Mouse (Mus musculus): Measurements from ENCODE around the gene Kcnh7.
"Not testable (repeated sequence)": the region's sequence is repeated elsewhere in the genome, so short reads cannot be mapped to it uniquely, and the experiment has no call there.

Gene Kcnh7

GRCm38 (mm10) chr2:62725946-62726345 lies 458.1 kb downstream of the Kcnh7 start:
- DNase-seq (ENCODE audit: low read depth in 2 of 2, low spot score in 2 of 2), result no peak

- DNase-seq (ENCODE audit: low read depth in 2 of 2, low spot score in 2 of 2), result no peak
These were observed 465.7 kb downstream of the Kcnh7 start for GRCm38 (mm10) chr2:62718411-62718810.

- DNase-seq (ENCODE audit: low read depth in 2 of 2, low spot score in 2 of 2), result no peak
These were observed 466.8 kb downstream of the Kcnh7 start for GRCm38 (mm10) chr2:62717270-62717669.

GRCm38 (mm10) chr2:62715260-62715659 lies 468.8 kb downstream of the Kcnh7 start:
- DNase-seq (ENCODE audit: low read depth in 2 of 2, low spot score in 2 of 2), result no peak

- DNase-seq (ENCODE audit: low read depth in 2 of 2, low spot score in 2 of 2), result not testable (repeated sequence)
These were observed 469.7 kb downstream of the Kcnh7 start for GRCm38 (mm10) chr2:62714362-62714761.

- DNase-seq (ENCODE audit: low read depth in 2 of 2, low spot score in 2 of 2), result no peak
These were observed 474.5 kb downstream of the Kcnh7 start for GRCm38 (mm10) chr2:62709633-62710032.

- DNase-seq (ENCODE audit: low read depth in 2 of 2, low spot score in 2 of 2), result no peak
These were observed 477.8 kb downstream of the Kcnh7 start for GRCm38 (mm10) chr2:62706313-62706712.

GRCm38 (mm10) chr2:62685934-62686333 lies 498.2 kb downstream of the Kcnh7 start:
- DNase-seq (ENCODE audit: low read depth in 2 of 2, low spot score in 2 of 2), result no peak

GRCm38 (mm10) chr2:62684989-62685595 lies 499.0 kb downstream of the Kcnh7 start:
- DNase-seq (ENCODE audit: low read depth in 2 of 2, low spot score in 2 of 2), result no peak

GRCm38 (mm10) chr2:62681667-62682066 lies 502.4 kb downstream of the Kcnh7 start:
- no peak for DNase-seq (ENCODE audit: low read depth in 2 of 2, low spot score in 2 of 2)

GRCm38 (mm10) chr2:62672788-62673187 lies 511.3 kb downstream of the Kcnh7 start:
- no peak for DNase-seq (ENCODE audit: low read depth in 2 of 2, low spot score in 2 of 2)

GRCm38 (mm10) chr2:62670767-62671166 lies 513.3 kb downstream of the Kcnh7 start:
- no peak for DNase-seq (ENCODE audit: low read depth in 2 of 2, low spot score in 2 of 2)

GRCm38 (mm10) chr2:62670301-62670700 lies 513.8 kb downstream of the Kcnh7 start:
- DNase-seq (ENCODE audit: low read depth in 2 of 2, low spot score in 2 of 2), result no peak

- DNase-seq (ENCODE audit: low read depth in 2 of 2, low spot score in 2 of 2), result no peak
These were observed 514.2 kb downstream of the Kcnh7 start for GRCm38 (mm10) chr2:62669848-62670247.

GRCm38 (mm10) chr2:62665536-62665935 lies 518.6 kb downstream of the Kcnh7 start:
- DNase-seq (ENCODE audit: low read depth in 2 of 2, low spot score in 2 of 2), result no peak

GRCm38 (mm10) chr2:62664839-62665238 lies 519.2 kb downstream of the Kcnh7 start:
- no peak for DNase-seq (ENCODE audit: low read depth in 2 of 2, low spot score in 2 of 2)

- DNase-seq (ENCODE audit: low read depth in 2 of 2, low spot score in 2 of 2), result peak; percentile 49 to 59
These were observed 519.9 kb downstream of the Kcnh7 start, which contains the start of gene Gca for GRCm38 (mm10) chr2:62664135-62664670. Gca (plus strand) TSS chr2:62664285.

GRCm38 (mm10) chr2:62662560-62662959 lies 521.5 kb downstream of the Kcnh7 start:
- DNase-seq (ENCODE audit: low read depth in 2 of 2, low spot score in 2 of 2), result no peak

- no peak for DNase-seq (ENCODE audit: low read depth in 2 of 2, low spot score in 2 of 2)
These were observed 523.5 kb downstream of the Kcnh7 start for GRCm38 (mm10) chr2:62660565-62660964.

- DNase-seq (ENCODE audit: low read depth in 2 of 2, low spot score in 2 of 2), result no peak
These were observed 528.0 kb downstream of the Kcnh7 start for GRCm38 (mm10) chr2:62656072-62656471.

GRCm38 (mm10) chr2:62654519-62655338 lies 529.4 kb downstream of the Kcnh7 start:
- peak; percentile 11 to 52 for DNase-seq (ENCODE audit: low read depth in 2 of 2, low spot score in 2 of 2)

GRCm38 (mm10) chr2:62652466-62652865 lies 531.6 kb downstream of the Kcnh7 start:
- DNase-seq (ENCODE audit: low read depth in 2 of 2, low spot score in 2 of 2), result no peak

All from CD8-positive naive resting alpha-beta T cell, adult 2 months (primary cell).